Mouse (Mus musculus) thymus, postnatal 0 days (tissue): Measurements from ENCODE around the gene Plcd3. TPM values are rescaled to one million over a fixed set of nuclear protein-coding genes. Genes with fewer than 3 reads are reported as not detected.

Source experiments
- DNase-seq: peaks from one replicate; pipeline ENCODE4 v3.0.0-alpha.2; 2015; ENCODE audit warnings: low spot score
- polyA plus RNA-seq: library from polyadenylated mRNA; unstranded; fragments of >200 nt; fragmentation: Nextera tagmentation; extraction: Ambion mirVana; gene quantifications from 2 replicates; pipeline ENCODE4 v1.2.1, GENCODE M21; 2015

Gene Plcd3
- polyA plus RNA-seq, 1 experiment from 2014 or later, result 1.3 TPM

GRCm38 (mm10) chr11:103099352-103099940, 2.0 kb downstream of the Plcd3 start:
- DNase-seq, result no peak

- DNase-seq, result no peak
Measured at GRCm38 (mm10) chr11:103098531-103099190, 2.8 kb downstream of the Plcd3 start.

- DNase-seq, result no peak
Measured at GRCm38 (mm10) chr11:103096979-103097894, 4.2 kb downstream of the Plcd3 start.

DNA sequence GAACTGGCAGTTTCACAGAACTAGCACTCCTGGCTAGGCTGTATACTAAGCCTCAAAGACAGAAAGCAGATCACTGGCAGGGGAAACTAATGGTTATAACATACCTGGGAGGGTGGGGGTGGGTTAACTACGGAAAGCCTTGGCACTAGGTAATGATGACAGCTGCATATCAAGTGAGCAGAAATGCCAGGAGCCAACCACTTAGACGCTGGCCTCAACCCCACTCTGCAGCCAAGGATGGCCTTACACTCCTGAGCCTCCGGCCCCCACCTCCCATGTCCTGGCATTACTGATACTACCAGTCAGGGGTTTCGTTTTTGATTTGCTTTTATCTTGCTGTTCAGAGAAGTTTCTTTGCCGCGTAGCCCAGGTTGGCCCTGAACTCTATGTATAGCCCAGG, 5.7 kb downstream of the Plcd3 start:
- DNase-seq, result no peak

DNA sequence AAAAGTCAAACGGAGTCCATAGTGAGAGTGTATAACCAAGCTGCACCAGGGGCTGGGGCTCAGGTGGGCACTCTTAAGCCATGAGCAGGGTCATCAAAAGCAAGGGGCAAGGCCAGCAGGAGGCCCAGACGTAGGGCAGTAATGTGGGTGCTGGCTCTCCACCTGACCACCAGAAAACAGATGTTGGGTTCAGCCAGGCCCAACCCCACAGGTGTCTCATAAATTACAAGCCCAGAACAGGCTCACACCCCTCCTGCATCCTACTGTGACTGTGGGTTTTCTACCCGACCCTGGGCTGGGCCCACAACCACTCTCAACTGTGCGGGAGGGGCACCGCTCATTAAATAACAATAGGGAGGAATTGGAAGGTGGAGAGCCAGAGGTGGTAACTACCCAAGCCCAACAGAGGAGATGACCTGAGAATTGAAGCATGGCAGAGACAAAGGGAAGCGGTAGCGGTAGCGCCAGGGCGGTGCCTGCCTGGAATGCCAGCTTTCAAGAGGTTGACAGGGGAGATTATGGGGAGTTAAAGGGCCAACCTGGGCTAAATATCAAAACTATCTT, 6.3 kb downstream of the Plcd3 start:
- DNase-seq, result no peak

DNA sequence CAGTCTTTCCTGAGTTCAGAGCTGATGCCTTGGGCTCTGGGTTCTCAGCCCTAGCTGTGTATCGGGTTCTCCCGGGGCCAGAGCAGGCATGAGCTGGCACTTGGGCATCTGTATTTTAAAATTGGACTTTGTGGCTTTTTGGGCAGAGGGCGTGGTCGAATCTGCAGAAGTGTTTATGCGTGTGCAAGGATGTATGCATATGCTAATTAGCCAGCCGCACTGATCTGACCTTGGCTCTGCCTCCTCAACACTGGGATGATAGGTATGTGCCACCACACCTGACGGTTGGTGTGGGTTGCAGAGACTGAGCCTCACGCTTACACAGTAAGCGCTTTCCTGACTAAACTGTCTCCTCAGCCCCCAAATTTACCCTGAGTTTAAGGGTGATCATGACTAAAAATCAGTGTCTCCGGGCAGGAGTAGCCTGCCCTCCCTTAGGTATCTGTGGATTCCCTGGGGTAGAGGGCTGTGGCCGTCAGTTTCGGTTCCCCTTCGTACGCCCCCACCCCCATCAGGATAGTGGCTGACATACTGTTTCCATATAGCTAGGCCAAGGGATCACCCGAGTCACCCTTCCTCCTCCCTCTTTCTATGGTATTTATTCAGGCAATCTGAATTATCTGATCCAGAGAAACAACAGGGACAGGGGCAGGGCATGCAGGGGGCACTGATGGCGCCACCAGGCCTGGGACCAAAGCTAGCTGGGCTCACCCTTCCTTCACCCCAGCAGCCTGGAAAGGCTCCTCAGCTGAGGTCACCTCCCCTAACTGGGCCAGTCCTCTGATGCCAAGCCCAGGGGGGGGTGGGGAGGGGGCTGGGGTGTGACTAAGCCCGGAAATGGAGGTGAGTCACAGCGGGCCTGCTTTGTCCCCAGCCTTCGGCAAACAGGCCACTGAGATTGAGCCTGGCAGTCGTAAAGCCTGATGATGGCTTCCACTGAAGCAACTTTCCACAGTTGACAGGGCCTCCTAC, 7.3 kb downstream of the Plcd3 start:
- no peak for DNase-seq

- DNase-seq, result no peak
Measured at GRCm38 (mm10) chr11:103093306-103093705, 8.2 kb downstream of the Plcd3 start.

DNA sequence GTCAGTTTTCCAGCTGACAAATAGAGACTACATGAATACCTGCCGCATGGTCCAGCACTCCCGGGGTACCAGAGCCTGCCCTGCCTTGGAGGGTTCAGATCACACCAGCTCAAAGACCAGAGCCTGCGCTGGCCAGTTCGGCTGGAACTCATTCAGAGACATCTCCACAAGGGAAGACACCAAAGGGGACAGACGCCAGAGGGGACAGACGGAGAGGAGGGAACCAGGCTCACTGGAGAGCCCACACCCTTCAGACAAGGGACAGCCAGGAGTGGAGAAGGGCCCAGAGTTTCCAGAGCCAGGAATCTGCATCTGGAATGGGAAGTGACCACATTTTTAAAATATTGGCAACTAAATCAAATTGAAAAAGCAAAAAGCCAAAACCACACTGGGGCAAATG, 19.8 kb downstream of the Plcd3 start:
- no peak for DNase-seq

GRCm38 (mm10) chr11:103080323-103081091, 21.0 kb downstream of the Plcd3 start:
- peak; percentile 47 for DNase-seq

- DNase-seq, result no peak
Measured at GRCm38 (mm10) chr11:103078131-103078530, 23.3 kb downstream of the Plcd3 start.

GRCm38 (mm10) chr11:103076581-103076980, 24.9 kb downstream of the Plcd3 start:
- DNase-seq, result no peak

GRCm38 (mm10) chr11:103076010-103076409, 25.4 kb downstream of the Plcd3 start:
- DNase-seq, result no peak

- no peak for DNase-seq
Measured at GRCm38 (mm10) chr11:103074796-103075323, 26.6 kb downstream of the Plcd3 start.

GRCm38 (mm10) chr11:103074121-103074650, 27.3 kb downstream of the Plcd3 start:
- DNase-seq, result no peak

DNA sequence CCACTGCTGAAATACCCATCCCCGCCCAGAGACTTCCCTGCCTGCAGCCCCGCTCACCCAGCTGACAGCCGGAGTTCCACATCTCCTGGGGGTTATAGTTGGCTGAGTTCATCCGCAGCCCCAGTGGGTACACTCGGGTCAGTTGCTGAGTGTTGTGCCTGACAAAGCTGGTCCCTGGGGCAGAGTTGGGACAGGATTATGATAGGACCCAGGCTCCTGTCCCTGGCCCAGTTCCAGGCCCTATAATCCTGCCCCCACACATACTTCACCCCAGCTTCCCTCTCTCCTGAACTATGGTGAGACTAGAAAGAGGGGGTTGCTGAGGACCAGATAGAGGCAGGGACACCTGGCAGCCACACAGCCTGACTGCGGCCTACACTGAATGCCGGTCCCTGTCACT, 27.8 kb downstream of the Plcd3 start:
- DNase-seq, result no peak

DNA sequence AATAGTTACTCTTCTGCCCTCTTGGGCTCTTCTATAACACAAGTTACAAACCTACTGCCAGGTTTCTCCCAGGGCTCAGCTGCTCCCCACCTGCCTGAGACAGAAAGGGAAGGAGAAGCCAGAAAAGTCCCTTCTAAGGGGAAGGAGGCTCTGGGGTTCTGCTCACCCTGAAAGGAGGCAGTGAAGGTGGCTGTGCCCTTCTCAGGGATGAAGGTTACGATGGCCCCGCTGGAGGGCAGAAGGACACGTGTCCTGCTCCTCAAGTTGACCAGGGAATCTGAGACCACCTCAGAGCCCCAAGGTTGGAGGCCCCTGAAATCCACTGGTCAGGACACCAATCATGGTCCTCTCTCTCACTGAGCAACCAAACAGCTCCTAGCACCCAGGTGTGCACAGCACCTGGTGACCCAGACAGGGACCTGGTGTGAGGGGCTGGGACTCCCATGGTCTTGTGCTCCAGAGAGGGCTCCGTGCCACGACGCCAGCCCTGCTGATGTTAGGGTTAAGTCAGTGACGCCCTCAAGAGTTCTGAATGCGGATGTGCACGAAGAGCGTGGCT, 31.1 kb downstream of the Plcd3 start:
- DNase-seq, result no peak

DNA sequence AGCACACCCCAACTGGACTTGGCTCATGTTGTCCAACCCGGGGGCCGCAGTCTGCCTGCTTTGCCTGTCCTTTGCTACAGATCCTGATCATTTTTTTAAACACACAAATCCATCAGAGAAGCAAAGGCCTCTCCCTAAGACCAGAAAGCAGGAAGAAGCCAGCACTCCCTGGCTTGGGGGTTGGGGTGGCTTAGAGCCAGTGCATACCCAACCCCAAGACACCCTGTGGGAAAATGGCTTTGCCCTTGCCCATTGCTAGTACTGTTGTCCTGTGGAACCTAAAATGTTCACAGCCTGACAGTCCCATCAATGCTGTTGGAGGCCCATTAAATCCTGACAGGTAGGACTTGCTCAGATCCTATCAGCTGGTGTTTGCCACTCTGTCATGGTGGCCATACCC, 31.7 kb downstream of the Plcd3 start:
- DNase-seq, result no peak

GRCm38 (mm10) chr11:103068884-103069283, 32.6 kb downstream of the Plcd3 start:
- DNase-seq, result no peak

DNA sequence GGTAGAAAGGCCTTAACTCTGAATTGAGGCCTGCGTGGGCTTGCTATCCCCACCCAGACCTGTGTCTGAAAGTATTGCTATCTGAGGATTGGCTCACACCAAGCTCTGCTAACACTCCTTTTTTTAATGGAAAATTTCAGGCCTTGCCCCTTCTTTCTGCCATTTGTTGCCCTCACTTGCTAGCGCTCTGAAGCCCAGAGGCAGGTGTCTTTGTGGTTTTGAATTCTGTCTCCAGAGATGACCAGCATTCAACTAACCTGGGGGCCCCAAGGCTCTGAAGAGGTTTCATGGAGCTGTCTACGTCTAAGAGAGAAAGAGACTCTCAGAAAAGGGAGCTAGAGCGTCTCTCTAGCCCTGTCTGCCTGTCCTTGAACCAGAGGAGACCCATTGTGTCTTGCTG, 33.2 kb downstream of the Plcd3 start:
- DNase-seq, result no peak
